Mouse (Mus musculus): ENCODE data around the gene Ambra1. TPM values are rescaled to one million over a fixed set of nuclear protein-coding genes. Genes with fewer than 3 reads are reported as not detected.

Gene Ambra1
- polyA plus RNA-seq, 1 experiment from 2014 or later: 15.0 TPM

- Histone ChIP-seq H3K9ac (ENCODE audit: low read length) (no peak overlapping the region), H3K4me1 (ENCODE audit: control insufficient read depth, insufficient read depth, low read length) (peaks cover 4% of the 10 kb centered on the region; the same call in 1 of the 2 replicates), H3K36me3 (ENCODE audit: control insufficient read depth, insufficient read depth, low read length) (no peaks in the 10 kb centered on the region), H3K4me2 (ENCODE audit: low read depth, low read length) (no peak overlapping the region), H3K9me3 (replicated peaks; ENCODE audit: control insufficient read depth, low read length) (no peaks in the 10 kb centered on the region), H3K27ac (ENCODE audit: low read length) (no peak overlapping the region), H3K4me3 (replicated peaks; ENCODE audit: low read length) (no peak overlapping the region), H3K27me3 (ENCODE audit: control insufficient read depth, insufficient read depth, low read length) (no peaks in the 10 kb centered on the region)
- no peak for ATAC-seq (ENCODE audit: insufficient read depth, low FRiP score)
- WGBS: 80% methylated on average over 3 of the region's 3 CpGs
Measured at GRCm38 (mm10) chr2:91835631-91836030, 105.7 kb downstream of the Ambra1 start.

- no peak for ATAC-seq (ENCODE audit: insufficient read depth, low FRiP score)
- WGBS: 81% methylated on average over 1 of the region's 1 CpGs
- H3K36me3 ChIP-seq (ENCODE audit: control insufficient read depth, insufficient read depth, low read length): no peaks in the 10 kb centered on the region
Measured at GRCm38 (mm10) chr2:91844085-91844484, 114.2 kb downstream of the Ambra1 start.

GRCm38 (mm10) chr2:91852446-91853191 is 122.7 kb downstream of the Ambra1 start:
- Histone ChIP-seq H3K36me3 (ENCODE audit: control insufficient read depth, insufficient read depth, low read length) (no peaks in the 10 kb centered on the region), H3K4me2 (ENCODE audit: low read depth, low read length) (no peak overlapping the region), H3K27me3 (ENCODE audit: control insufficient read depth, insufficient read depth, low read length) (no peaks in the 10 kb centered on the region), H3K9ac (ENCODE audit: low read length) (no peak overlapping the region), H3K27ac (ENCODE audit: low read length) (no peak overlapping the region), H3K4me3 (replicated peaks; ENCODE audit: low read length) (no peak overlapping the region), H3K9me3 (replicated peaks; ENCODE audit: control insufficient read depth, low read length) (no peaks in the 10 kb centered on the region), H3K4me1 (ENCODE audit: control insufficient read depth, insufficient read depth, low read length) (no peaks in the 10 kb centered on the region)
- WGBS: 75% methylated on average over 2 of the region's 2 CpGs
- no peak for ATAC-seq (ENCODE audit: insufficient read depth, low FRiP score)

More at GRCm38 (mm10) chr2:91844085-91844484, 114.2 kb downstream of the Ambra1 start:
- H3K27ac ChIP-seq (ENCODE audit: low read length): no peak overlapping the region
- H3K4me1 ChIP-seq (ENCODE audit: control insufficient read depth, insufficient read depth, low read length): no peaks in the 10 kb centered on the region
- no peaks in the 10 kb centered on the region for H3K9me3 ChIP-seq (replicated peaks; ENCODE audit: control insufficient read depth, low read length)
- no peak overlapping the region for H3K4me3 ChIP-seq (replicated peaks; ENCODE audit: low read length)
- no peaks in the 10 kb centered on the region for H3K27me3 ChIP-seq (ENCODE audit: control insufficient read depth, insufficient read depth, low read length)
- H3K4me2 ChIP-seq (ENCODE audit: low read depth, low read length): no peak overlapping the region
- H3K9ac ChIP-seq (ENCODE audit: low read length): no peak overlapping the region

DNA sequence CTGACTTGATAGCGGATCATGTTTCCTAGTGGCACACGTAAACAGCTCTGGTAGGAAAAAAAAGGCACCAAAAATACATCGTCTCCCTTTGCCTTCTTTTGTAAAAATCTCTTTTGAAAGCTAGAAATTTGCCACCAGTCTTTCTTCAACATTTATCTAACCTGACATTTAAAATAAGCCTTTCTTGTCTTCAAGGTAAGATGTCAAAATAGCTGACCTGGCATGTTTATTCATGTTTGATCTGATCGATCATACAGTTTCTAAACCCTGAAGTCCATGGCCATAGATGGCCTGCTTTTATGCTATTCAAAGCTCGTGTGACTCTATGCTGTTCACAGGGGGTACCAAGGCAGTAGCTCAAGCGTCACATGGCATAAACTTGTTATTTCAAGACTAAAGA is 124.6 kb downstream of the Ambra1 start:
- no peaks in the 10 kb centered on the region for H3K9me3 ChIP-seq (replicated peaks; ENCODE audit: control insufficient read depth, low read length)
- no peak overlapping the region for H3K4me3 ChIP-seq (replicated peaks; ENCODE audit: low read length)
- 86% methylated on average over 6 of the region's 6 CpGs for WGBS
- no peak overlapping the region for H3K4me2 ChIP-seq (ENCODE audit: low read depth, low read length)
- H3K9ac ChIP-seq (ENCODE audit: low read length): no peak overlapping the region
- H3K36me3 ChIP-seq (ENCODE audit: control insufficient read depth, insufficient read depth, low read length): no peaks in the 10 kb centered on the region
- ATAC-seq (ENCODE audit: insufficient read depth, low FRiP score): no peak
- no peak overlapping the region for H3K27ac ChIP-seq (ENCODE audit: low read length)
- H3K27me3 ChIP-seq (ENCODE audit: control insufficient read depth, insufficient read depth, low read length): no peaks in the 10 kb centered on the region
- no peaks in the 10 kb centered on the region for H3K4me1 ChIP-seq (ENCODE audit: control insufficient read depth, insufficient read depth, low read length)

DNA sequence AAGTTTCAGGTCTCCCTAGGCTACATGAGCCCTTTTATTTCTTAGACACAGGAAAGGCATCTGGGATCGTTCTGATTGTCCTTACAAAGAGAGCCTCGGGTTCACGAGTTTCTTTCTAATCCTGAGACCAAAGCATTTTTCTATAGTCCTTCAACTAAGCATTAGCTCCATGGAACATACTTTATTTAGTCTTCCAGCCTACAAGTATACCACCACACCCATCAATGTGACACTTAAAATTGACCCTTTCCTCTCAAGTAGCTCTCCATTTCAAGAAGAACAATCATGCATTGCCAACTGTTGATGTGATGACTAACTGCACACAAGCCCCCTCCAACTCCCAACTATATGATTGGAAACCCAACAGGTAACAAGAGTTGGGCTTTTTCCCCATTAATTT is 127.0 kb downstream of the Ambra1 start:
- no peaks in the 10 kb centered on the region for H3K9me3 ChIP-seq (replicated peaks; ENCODE audit: control insufficient read depth, low read length)
- no peak overlapping the region for H3K4me3 ChIP-seq (replicated peaks; ENCODE audit: low read length)
- no peak overlapping the region for H3K4me2 ChIP-seq (ENCODE audit: low read depth, low read length)
- WGBS: 88% methylated on average over 3 of the region's 3 CpGs
- no peak for ATAC-seq (ENCODE audit: insufficient read depth, low FRiP score)
- H3K4me1 ChIP-seq (ENCODE audit: control insufficient read depth, insufficient read depth, low read length): no peaks in the 10 kb centered on the region
- no peaks in the 10 kb centered on the region for H3K36me3 ChIP-seq (ENCODE audit: control insufficient read depth, insufficient read depth, low read length)
- H3K9ac ChIP-seq (ENCODE audit: low read length): no peak overlapping the region
- H3K27me3 ChIP-seq (ENCODE audit: control insufficient read depth, insufficient read depth, low read length): no peaks in the 10 kb centered on the region
- H3K27ac ChIP-seq (ENCODE audit: low read length): no peak overlapping the region

DNA sequence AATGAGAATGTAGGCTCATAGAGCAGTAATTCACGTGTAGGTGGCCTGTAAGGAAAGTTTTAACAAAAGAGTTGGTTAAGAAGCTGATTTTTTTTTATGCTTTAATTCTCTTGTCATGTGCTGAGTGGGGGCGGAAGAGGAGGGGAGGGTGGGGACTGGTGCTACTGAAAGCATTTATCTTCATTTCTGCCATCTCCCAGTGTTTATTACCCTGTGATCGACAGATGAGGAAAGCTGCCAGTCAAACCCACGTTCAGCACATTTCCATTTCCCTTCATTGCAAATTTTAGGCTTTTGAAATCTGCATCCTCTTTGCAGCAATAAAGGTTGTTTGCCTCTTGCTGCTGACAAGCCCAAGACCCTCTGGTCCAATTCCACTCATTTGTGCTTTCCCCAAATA is 129.5 kb downstream of the Ambra1 start:
- H3K4me1 ChIP-seq (ENCODE audit: control insufficient read depth, insufficient read depth, low read length): no peaks in the 10 kb centered on the region
- WGBS: 58% methylated on average over 4 of the region's 4 CpGs

GRCm38 (mm10) chr2:91870754-91871153 is 140.8 kb downstream of the Ambra1 start:
- H3K27ac ChIP-seq (ENCODE audit: low read length): no peak overlapping the region
- H3K36me3 ChIP-seq (ENCODE audit: control insufficient read depth, insufficient read depth, low read length): 0 out of 2 replicates have a peak, but pooled peaks cover 2% of the 10 kb centered on the region
- no peak overlapping the region for H3K4me2 ChIP-seq (ENCODE audit: low read depth, low read length)
- H3K4me1 ChIP-seq (ENCODE audit: control insufficient read depth, insufficient read depth, low read length): peaks cover 3% of the 10 kb centered on the region; the same call in 1 of the 2 replicates
- H3K4me3 ChIP-seq (replicated peaks; ENCODE audit: low read length): no peak overlapping the region
- H3K9ac ChIP-seq (ENCODE audit: low read length): no peak overlapping the region
- H3K9me3 ChIP-seq (replicated peaks; ENCODE audit: control insufficient read depth, low read length): no peaks in the 10 kb centered on the region
- WGBS: 55% methylated on average over 8 of the region's 8 CpGs
- no peaks in the 10 kb centered on the region for H3K27me3 ChIP-seq (ENCODE audit: control insufficient read depth, insufficient read depth, low read length)
- ATAC-seq (ENCODE audit: insufficient read depth, low FRiP score): no peak

More for the DNA sequence above, 129.5 kb downstream of the Ambra1 start:
- no peak overlapping the region for H3K27ac ChIP-seq (ENCODE audit: low read length)
- no peak overlapping the region for H3K4me2 ChIP-seq (ENCODE audit: low read depth, low read length)
- no peaks in the 10 kb centered on the region for H3K9me3 ChIP-seq (replicated peaks; ENCODE audit: control insufficient read depth, low read length)
- no peak overlapping the region for H3K9ac ChIP-seq (ENCODE audit: low read length)
- H3K4me3 ChIP-seq (replicated peaks; ENCODE audit: low read length): no peak overlapping the region
- H3K36me3 ChIP-seq (ENCODE audit: control insufficient read depth, insufficient read depth, low read length): no peaks in the 10 kb centered on the region
- no peak for ATAC-seq (ENCODE audit: insufficient read depth, low FRiP score)
- no peaks in the 10 kb centered on the region for H3K27me3 ChIP-seq (ENCODE audit: control insufficient read depth, insufficient read depth, low read length)

DNA sequence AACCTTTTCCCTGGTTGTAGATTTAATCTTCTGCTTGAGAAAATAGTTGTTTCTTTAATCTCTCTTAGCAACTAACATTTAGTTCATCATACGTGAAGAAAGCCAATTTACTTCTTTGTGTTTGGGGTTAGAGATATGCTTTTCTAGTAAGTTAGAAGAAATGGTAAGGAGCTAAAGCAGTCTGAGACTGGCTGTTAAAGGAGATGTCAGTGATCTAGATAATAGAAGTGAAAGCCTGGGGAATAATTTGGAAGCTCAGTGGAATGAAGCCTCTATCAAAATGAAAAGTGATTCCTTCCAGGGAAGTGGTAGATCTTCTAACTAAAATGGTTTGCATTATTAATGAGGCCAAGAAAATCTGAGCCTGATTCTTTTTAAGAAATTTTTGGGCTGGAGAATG is 141.3 kb downstream of the Ambra1 start:
- no peaks in the 10 kb centered on the region for H3K9me3 ChIP-seq (replicated peaks; ENCODE audit: control insufficient read depth, low read length)
- no peaks in the 10 kb centered on the region for H3K27me3 ChIP-seq (ENCODE audit: control insufficient read depth, insufficient read depth, low read length)
- H3K27ac ChIP-seq (ENCODE audit: low read length): no peak overlapping the region
- peaks cover 3% of the 10 kb centered on the region; the same call in 1 of the 2 replicates for H3K4me1 ChIP-seq (ENCODE audit: control insufficient read depth, insufficient read depth, low read length)
- H3K4me2 ChIP-seq (ENCODE audit: low read depth, low read length): no peak overlapping the region
- no peak for ATAC-seq (ENCODE audit: insufficient read depth, low FRiP score)
- H3K9ac ChIP-seq (ENCODE audit: low read length): no peak overlapping the region
- no peak overlapping the region for H3K4me3 ChIP-seq (replicated peaks; ENCODE audit: low read length)
- 0 out of 2 replicates have a peak, but pooled peaks cover 3% of the 10 kb centered on the region for H3K36me3 ChIP-seq (ENCODE audit: control insufficient read depth, insufficient read depth, low read length)
- 72% methylated on average over 1 of the region's 1 CpGs for WGBS

GRCm38 (mm10) chr2:91872658-91873057 is 142.7 kb downstream of the Ambra1 start:
- Histone ChIP-seq H3K4me3 (replicated peaks; ENCODE audit: low read length) (no peak overlapping the region), H3K4me2 (ENCODE audit: low read depth, low read length) (no peak overlapping the region), H3K4me1 (ENCODE audit: control insufficient read depth, insufficient read depth, low read length) (peaks cover 3% of the 10 kb centered on the region; the same call in 1 of the 2 replicates), H3K27ac (ENCODE audit: low read length) (no peak overlapping the region), H3K9ac (ENCODE audit: low read length) (no peak overlapping the region), H3K36me3 (ENCODE audit: control insufficient read depth, insufficient read depth, low read length) (0 out of 2 replicates have a peak, but pooled peaks cover 3% of the 10 kb centered on the region), H3K27me3 (ENCODE audit: control insufficient read depth, insufficient read depth, low read length) (no peaks in the 10 kb centered on the region), H3K9me3 (replicated peaks; ENCODE audit: control insufficient read depth, low read length) (no peaks in the 10 kb centered on the region)
- 88% methylated on average over 3 of the region's 3 CpGs for WGBS
- ATAC-seq (ENCODE audit: insufficient read depth, low FRiP score): no peak

All from stomach, embryonic 16.5 days (tissue).